Mouse (Mus musculus) macrophage (primary cell): ENCODE measurements around the gene Zfp974. TPM values are rescaled to one million over a fixed set of nuclear protein-coding genes. Genes with fewer than 3 reads are reported as not detected.

Experiments
- H3K27ac ChIP-seq: fragments of 350-480 bp; formaldehyde crosslinking; 2 replicates; pipeline ENCODE4 v1.9.0; 2021
- H3K36me3 ChIP-seq: fragments of 350-480 bp; formaldehyde crosslinking; 2 replicates; pipeline ENCODE4 v1.9.0; 2021; ENCODE audit errors: inconsistent target
- H3K4me3 ChIP-seq: fragments of 350-480 bp; formaldehyde crosslinking; 2 replicates; pipeline ENCODE4 v1.9.0; 2021; ENCODE audit errors: inconsistent target
- H3K79me2 ChIP-seq: fragments of 350-480 bp; formaldehyde crosslinking; 2 replicates; pipeline ENCODE4 v1.9.0; 2021; ENCODE audit errors: inconsistent target
- WGBS: methylation state at CpG from one replicate; pipeline ENCODE4 v1.1.7; 2026; ENCODE audit warnings: inconsistent platforms; ENCODE audit not compliant: missing documents; 5-methylcytosine and 5-hydroxymethylcytosine counted together
- polyA plus RNA-seq: library from polyadenylated mRNA; stranded (reverse); fragments of 250-400 nt; gene quantifications from 3 replicates; pipeline ENCODE4 v1.2.4, GENCODE M21; 2018; ENCODE audit warnings: inconsistent platforms

Gene Zfp974
- polyA plus RNA-seq, 1 experiment from 2014 or later: 3.5 TPM

DNA sequence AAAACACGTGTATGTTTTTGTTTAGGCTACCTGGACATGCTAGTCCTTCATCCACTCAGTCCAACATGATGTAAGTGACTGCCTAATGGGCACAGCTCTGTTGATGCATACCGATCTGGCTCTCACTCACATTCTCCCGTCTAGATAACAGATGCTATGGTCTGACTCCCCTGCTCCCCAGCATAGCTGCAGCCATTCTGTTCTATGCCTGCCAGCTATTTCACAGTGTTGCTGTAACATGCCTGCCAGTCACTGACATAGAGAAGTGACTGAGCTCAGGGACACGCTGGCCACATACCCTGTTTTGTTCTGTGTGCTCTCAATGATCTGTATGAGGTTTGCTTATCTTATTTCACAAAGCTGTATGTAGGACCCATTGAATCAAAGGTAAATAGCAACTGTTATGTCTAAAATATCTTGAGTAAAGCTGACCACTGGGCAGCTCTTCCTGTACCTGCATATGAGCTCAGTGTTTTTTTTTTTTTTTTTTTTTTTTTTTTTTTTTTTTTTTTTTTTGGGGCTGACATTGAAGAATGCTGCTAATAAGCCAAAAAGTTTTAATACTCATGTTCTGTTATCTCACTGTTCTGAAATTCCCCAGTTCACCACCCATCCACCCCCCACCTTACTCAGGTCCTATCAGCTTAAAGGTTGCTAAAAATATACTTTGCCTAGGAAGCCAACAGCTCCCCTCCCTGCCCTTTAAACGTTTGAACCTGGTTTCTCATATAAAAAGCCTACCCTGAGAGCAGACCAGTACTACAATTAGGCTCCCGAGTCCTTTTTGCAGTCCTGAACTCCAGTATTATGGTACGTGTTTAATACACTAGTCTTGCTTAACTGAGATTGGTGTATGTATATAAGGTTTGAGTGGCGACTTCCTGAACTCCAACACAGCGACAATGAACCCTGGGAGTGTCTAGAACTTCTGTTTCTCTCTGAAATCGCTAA is 69.7 kb downstream of the Zfp974 start:
- Histone ChIP-seq H3K4me3 (peak overlapping the region; percentile 68), H3K79me2 (peaks cover 16% of the 10 kb centered on the region; the same call in 1 of the 2 replicates), H3K36me3 (peaks cover 7% of the 10 kb centered on the region; the same call in 1 of the 2 replicates), H3K27ac (peak overlapping the region; percentile 77)
- 36% methylated on average over 10 of the region's 10 CpGs for WGBS

Other genes starting within 250 kb of the Zfp974 start
- gene Zfp607b, start 240.1 kb downstream of the Zfp974 start, polyA plus RNA-seq: 0.20 to 0.76 TPM (median 0.52 TPM) in 3 replicates
- gene Zfp60, start 198.1 kb downstream of the Zfp974 start, polyA plus RNA-seq: 3.8 to 3.9 TPM (median 3.8 TPM) in 3 replicates
- 4.1 to 5.9 TPM (median 4.8 TPM) in 3 replicates for gene Zfp626, start 122.3 kb downstream of the Zfp974 start, polyA plus RNA-seq
- 3.4 to 4.3 TPM (median 3.6 TPM) in 3 replicates for gene Zfp59, start 90.9 kb downstream of the Zfp974 start, polyA plus RNA-seq
- 3.2 to 3.5 TPM (median 3.3 TPM) in 3 replicates for gene Zfp607a, start 71.9 kb downstream of the Zfp974 start, polyA plus RNA-seq
- 6.2 to 8.0 TPM (median 7.8 TPM) in 3 replicates for gene Zfp780b, start 49.7 kb upstream of the Zfp974 start, polyA plus RNA-seq
- gene Zfp850, start 84.7 kb upstream of the Zfp974 start, polyA plus RNA-seq: 0.95 to 1.2 TPM (median 0.97 TPM) in 3 replicates
- 88.3 to 136 TPM (median 104 TPM) in 3 replicates for gene Psmc4, start 120.6 kb upstream of the Zfp974 start, polyA plus RNA-seq
- gene Fcgbp, start 141.8 kb upstream of the Zfp974 start, polyA plus RNA-seq: not detected in 3 replicates
- gene 9530053A07Rik, start 200.0 kb upstream of the Zfp974 start, polyA plus RNA-seq: not detected in 3 replicates
- 53.7 to 146 TPM (median 80.2 TPM) in 3 replicates for gene Fbl, start 240.2 kb upstream of the Zfp974 start, polyA plus RNA-seq